Mouse (Mus musculus): ENCODE measurements around the gene Eif5.
"Not testable (repeated sequence)": the region's sequence is repeated elsewhere in the genome, so short reads cannot be mapped to it uniquely, and the experiment has no call there.

Gene Eif5

GRCm38 (mm10) chr12:111537796-111538291 is at the start of gene Eif5:
TSS of gene Eif5 (plus strand) at chr12:111538016.
- peak; percentile 98 for DNase-seq (ENCODE audit: low read depth, low spot score)

- no peak for DNase-seq (ENCODE audit: low read depth, low spot score)
Measured at GRCm38 (mm10) chr12:111489261-111489865, 48.5 kb upstream of the Eif5 start.

GRCm38 (mm10) chr12:111494931-111495330 is 42.9 kb upstream of the Eif5 start:
- DNase-seq (ENCODE audit: low read depth, low spot score), result no peak

- DNase-seq (ENCODE audit: low read depth, low spot score), result no peak
Measured at GRCm38 (mm10) chr12:111497076-111497475, 40.7 kb upstream of the Eif5 start.

- DNase-seq (ENCODE audit: low read depth, low spot score), result no peak
Measured at GRCm38 (mm10) chr12:111499617-111500016, 38.2 kb upstream of the Eif5 start.

GRCm38 (mm10) chr12:111500725-111501124 is 37.1 kb upstream of the Eif5 start:
- DNase-seq (ENCODE audit: low read depth, low spot score), result no peak

- DNase-seq (ENCODE audit: low read depth, low spot score), result no peak
Measured at GRCm38 (mm10) chr12:111503063-111503567, 34.7 kb upstream of the Eif5 start.

- DNase-seq (ENCODE audit: low read depth, low spot score), result no peak
Measured at GRCm38 (mm10) chr12:111503571-111503970, 34.2 kb upstream of the Eif5 start.

- DNase-seq (ENCODE audit: low read depth, low spot score), result peak; percentile 87
Measured at GRCm38 (mm10) chr12:111504904-111505303, 32.9 kb upstream of the Eif5 start.

GRCm38 (mm10) chr12:111507001-111507400 is 30.8 kb upstream of the Eif5 start:
- no peak for DNase-seq (ENCODE audit: low read depth, low spot score)

GRCm38 (mm10) chr12:111507962-111508361 is 29.9 kb upstream of the Eif5 start:
- DNase-seq (ENCODE audit: low read depth, low spot score), result no peak

GRCm38 (mm10) chr12:111508438-111508837 is 29.4 kb upstream of the Eif5 start:
- not testable (repeated sequence) for DNase-seq (ENCODE audit: low read depth, low spot score)

- DNase-seq (ENCODE audit: low read depth, low spot score), result no peak
Measured at GRCm38 (mm10) chr12:111512572-111513063, 25.2 kb upstream of the Eif5 start.

GRCm38 (mm10) chr12:111513673-111514072 is 24.1 kb upstream of the Eif5 start:
- DNase-seq (ENCODE audit: low read depth, low spot score), result no peak

GRCm38 (mm10) chr12:111514231-111514792 is 23.5 kb upstream of the Eif5 start:
- DNase-seq (ENCODE audit: low read depth, low spot score), result no peak

- DNase-seq (ENCODE audit: low read depth, low spot score), result no peak
Measured at GRCm38 (mm10) chr12:111514874-111515649, 22.8 kb upstream of the Eif5 start.

GRCm38 (mm10) chr12:111515920-111516319 is 21.9 kb upstream of the Eif5 start:
- no peak for DNase-seq (ENCODE audit: low read depth, low spot score)

GRCm38 (mm10) chr12:111516826-111517225 is 21.0 kb upstream of the Eif5 start:
- DNase-seq (ENCODE audit: low read depth, low spot score), result no peak

- no peak for DNase-seq (ENCODE audit: low read depth, low spot score)
Measured at GRCm38 (mm10) chr12:111517901-111518300, 19.9 kb upstream of the Eif5 start.

- DNase-seq (ENCODE audit: low read depth, low spot score), result no peak
Measured at GRCm38 (mm10) chr12:111518391-111518790, 19.4 kb upstream of the Eif5 start.

GRCm38 (mm10) chr12:111519821-111520220 is 18.0 kb upstream of the Eif5 start:
- no peak for DNase-seq (ENCODE audit: low read depth, low spot score)

GRCm38 (mm10) chr12:111520994-111521393 is 16.8 kb upstream of the Eif5 start:
- DNase-seq (ENCODE audit: low read depth, low spot score), result no peak
